Mouse (Mus musculus) E14TG2a.4 (cell line): Measurements from ENCODE around the gene Smg5.

Experiments used
- H3K27me3 ChIP-seq: 2 replicates; pipeline ENCODE4 v1.6.1; 2014; ENCODE audit warnings: low read length, control low read depth; ENCODE audit not compliant: insufficient read depth
- H3K36me3 ChIP-seq: 2 replicates; pipeline ENCODE4 v1.6.1; 2014; ENCODE audit warnings: low read length, control low read depth; ENCODE audit not compliant: insufficient read depth
- H3K4me1 ChIP-seq: replicated peaks from 2 replicates; pipeline ENCODE4 v1.6.1; 2014; ENCODE audit warnings: low read depth, low read length, control low read depth
- H3K4me3 ChIP-seq: replicated peaks from 2 replicates; pipeline ENCODE4 v1.5.1; 2014; ENCODE audit warnings: mild to moderate bottlenecking, low read length
- H3K9me3 ChIP-seq: 2 replicates; pipeline ENCODE4 v1.6.1; 2014; ENCODE audit warnings: low read length, control low read depth
- CTCF ChIP-seq: conservative IDR thresholded peaks from 2 replicates; pipeline ENCODE4 v1.5.1; 2014; ENCODE audit warnings: low read length
- NANOG ChIP-seq: IDR thresholded peaks from 2 replicates; pipeline ENCODE4 v1.6.1; 2014; ENCODE audit warnings: borderline replicate concordance, low read length, mixed read lengths
- POU5F1 ChIP-seq: IDR thresholded peaks from 2 replicates; pipeline ENCODE4 v1.6.1; 2014; ENCODE audit warnings: low read length, borderline replicate concordance

Gene Smg5

DNA sequence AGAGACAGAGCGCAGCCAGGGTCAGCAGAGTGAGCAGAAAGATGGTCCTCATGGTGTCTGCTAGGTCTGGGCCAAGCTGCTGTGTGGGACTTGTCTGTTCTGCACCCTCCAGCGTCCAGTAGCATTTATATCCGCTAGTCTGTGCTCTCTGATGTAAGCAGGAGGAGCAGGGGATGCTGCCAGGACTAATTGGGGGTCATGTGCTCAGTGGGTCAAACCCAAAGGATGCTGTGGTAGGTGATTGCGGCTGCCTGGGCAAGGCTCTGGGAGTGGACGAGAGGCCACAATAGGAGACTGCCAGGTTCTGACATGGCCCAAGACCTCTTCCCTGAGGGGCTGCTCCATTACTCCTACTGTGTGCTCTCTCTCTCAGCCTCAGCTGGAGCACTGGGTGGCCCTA is 48.3 kb downstream of the Smg5 start, which contains the start of gene Bglap:
TSS of gene Bglap (minus strand) at position 101 of the 400 bp plus-strand sequence.
- Histone ChIP-seq H3K4me1 (peaks cover 6% of the 10 kb centered on the region), H3K27me3 (no peaks in the 10 kb centered on the region), H3K36me3 (no peaks in the 10 kb centered on the region), H3K4me3 (no peak within 1 kb of the TSS), H3K9me3 (no peaks in the 10 kb centered on the region)
- TF ChIP-seq POU5F1 (no peak), CTCF (no peak), NANOG (no peak)

DNA sequence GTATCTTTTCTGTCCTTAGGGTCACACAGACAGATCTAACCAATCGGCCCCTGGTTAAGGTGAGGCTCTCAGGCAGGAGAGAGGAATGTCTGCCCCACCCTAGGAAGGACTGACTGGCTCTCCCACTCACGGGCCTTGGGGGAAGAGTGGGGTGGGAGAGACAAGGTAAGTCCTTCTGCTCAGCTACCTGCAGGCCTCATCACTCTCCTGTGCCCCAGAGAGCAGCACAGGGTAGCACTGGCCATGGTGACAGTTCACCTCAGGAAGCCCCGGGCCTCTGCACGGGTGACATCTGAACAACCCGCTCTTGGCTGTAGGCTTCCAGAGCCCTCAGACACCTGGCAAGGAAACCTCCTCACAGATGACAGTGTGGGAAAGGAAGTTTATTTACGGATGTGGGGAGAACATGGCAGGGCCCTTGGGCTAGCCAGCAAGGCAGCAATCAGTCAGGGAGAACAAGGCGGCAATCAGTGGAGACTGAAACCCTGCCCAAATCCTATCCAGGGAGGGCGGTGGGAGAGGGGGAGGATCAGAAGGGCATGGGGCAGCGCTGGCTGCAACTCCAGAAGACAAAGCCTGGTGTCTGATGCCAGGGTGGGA is 57.8 kb downstream of the Smg5 start:
- H3K4me1 ChIP-seq: peaks cover 32% of the 10 kb centered on the region
- no peaks in the 10 kb centered on the region for H3K27me3 ChIP-seq
- H3K4me3 ChIP-seq: peak overlapping the region; percentile 49
- peaks cover 86% of the 10 kb centered on the region for H3K36me3 ChIP-seq
- TF ChIP-seq NANOG: no peak
- no peak for TF ChIP-seq POU5F1
- H3K9me3 ChIP-seq: peaks cover 35% of the 10 kb centered on the region

DNA sequence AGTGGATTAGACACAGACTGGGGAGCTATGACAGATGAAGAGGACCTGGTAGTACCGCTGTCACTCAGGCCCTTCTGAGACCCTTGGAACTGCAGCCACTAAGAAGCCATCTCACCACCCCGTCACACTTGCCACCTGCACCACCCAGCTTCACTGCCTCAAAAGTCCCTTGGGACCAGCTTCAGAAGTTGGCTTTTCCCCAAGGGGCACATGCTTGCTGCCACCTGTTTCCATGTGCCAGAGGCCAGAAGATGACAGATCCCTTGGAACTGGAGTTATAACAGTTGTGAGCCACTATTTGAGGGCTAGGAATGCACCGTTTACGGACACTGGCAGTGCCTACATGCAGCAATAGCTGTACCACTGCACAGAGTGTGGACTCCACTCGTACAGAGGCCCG is 59.2 kb downstream of the Smg5 start:
- Histone ChIP-seq H3K9me3 (peaks cover 26% of the 10 kb centered on the region), H3K4me3 (no peak overlapping the region), H3K27me3 (no peaks in the 10 kb centered on the region), H3K4me1 (peaks cover 32% of the 10 kb centered on the region), H3K36me3 (peaks cover 92% of the 10 kb centered on the region)
- TF ChIP-seq NANOG (no peak), POU5F1 (no peak), CTCF (no peak)

DNA sequence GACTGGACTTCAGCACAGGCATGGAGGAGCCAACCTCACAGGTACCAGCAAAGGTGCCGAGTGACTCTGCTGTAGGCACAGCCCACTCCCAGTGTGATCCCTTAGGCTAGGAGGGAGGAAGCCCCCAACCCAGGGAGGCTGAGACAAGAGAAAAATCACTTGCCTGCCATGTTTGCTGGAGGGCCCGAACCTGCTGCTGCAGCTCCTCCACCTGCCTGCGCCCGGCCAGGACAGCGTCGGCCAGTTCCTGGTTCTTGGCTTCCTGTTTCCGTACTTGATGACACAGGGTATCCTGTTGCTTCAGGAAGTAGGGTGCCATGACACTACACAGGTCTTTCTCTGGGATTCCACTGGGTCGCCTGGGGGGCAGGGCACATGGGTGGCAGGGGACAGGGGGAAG is 59.7 kb downstream of the Smg5 start:
- TF ChIP-seq NANOG (no peak), POU5F1 (no peak), CTCF (no peak)
- peaks cover 22% of the 10 kb centered on the region for H3K9me3 ChIP-seq
- H3K27me3 ChIP-seq: no peaks in the 10 kb centered on the region
- no peak overlapping the region for H3K4me3 ChIP-seq
- peaks cover 91% of the 10 kb centered on the region for H3K36me3 ChIP-seq
- peaks cover 32% of the 10 kb centered on the region for H3K4me1 ChIP-seq

DNA sequence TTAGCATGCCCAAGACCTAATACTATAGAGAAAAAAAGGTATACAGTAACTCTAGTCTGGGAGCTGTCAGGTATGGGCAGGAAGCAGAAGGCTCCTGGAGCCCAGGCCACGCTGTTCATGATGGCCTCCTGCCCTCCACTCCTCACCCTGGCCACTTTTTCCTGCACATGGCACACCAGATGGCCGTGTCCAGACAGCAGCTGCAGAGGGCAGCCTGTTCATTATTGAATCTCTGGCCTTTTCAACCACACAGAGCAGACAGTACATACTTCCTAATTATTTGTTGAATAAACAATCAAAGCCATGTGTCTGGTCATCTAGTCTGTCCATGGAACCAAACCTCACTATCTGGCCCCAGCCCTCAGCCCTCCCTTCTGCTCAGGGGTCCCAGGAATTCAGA is 62.6 kb downstream of the Smg5 start:
- Histone ChIP-seq H3K4me3 (no peak overlapping the region), H3K27me3 (no peaks in the 10 kb centered on the region), H3K9me3 (no peaks in the 10 kb centered on the region), H3K36me3 (peaks cover 92% of the 10 kb centered on the region), H3K4me1 (peaks cover 33% of the 10 kb centered on the region)
- TF ChIP-seq NANOG (no peak), CTCF (no peak), POU5F1 (no peak)

DNA sequence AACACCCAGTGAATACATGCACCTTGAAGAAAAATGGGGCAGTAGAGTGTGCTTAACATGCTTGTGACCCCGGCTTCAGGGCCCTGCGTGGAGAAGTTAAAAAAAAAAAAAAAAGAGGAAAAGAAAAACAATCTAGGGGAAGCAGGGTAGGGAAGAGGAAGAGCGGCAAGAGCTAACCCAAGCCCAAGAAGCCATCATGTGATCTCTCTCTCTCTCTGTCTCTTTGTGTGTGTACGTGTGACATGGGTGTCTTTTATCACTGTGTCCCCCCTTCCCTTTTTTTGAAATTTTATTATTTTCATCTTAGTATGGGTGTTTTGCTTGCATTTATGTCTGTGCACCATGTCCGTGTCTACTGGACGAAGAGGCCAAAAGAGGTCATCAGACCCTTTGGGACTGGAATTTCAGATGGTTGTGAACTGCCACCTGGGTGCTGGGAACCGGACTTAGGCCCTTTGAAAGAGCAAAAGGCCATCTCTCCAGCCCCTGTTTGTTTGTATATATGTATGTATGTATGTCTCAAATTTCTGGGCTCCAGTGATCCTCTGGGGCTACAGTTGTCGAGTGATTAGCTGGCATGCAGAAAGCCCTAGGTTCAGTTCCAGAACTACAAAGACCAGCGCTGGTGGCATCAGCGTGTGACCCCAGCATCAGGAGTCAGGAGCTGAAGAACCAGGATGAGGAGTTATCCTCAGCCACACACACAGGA is 67.6 kb downstream of the Smg5 start:
- Histone ChIP-seq H3K4me3 (no peak overlapping the region), H3K36me3 (peaks cover 79% of the 10 kb centered on the region), H3K27me3 (no peaks in the 10 kb centered on the region), H3K9me3 (no peaks in the 10 kb centered on the region), H3K4me1 (peaks cover 35% of the 10 kb centered on the region)
- TF ChIP-seq POU5F1 (no peak), CTCF (no peak), NANOG (no peak)

DNA sequence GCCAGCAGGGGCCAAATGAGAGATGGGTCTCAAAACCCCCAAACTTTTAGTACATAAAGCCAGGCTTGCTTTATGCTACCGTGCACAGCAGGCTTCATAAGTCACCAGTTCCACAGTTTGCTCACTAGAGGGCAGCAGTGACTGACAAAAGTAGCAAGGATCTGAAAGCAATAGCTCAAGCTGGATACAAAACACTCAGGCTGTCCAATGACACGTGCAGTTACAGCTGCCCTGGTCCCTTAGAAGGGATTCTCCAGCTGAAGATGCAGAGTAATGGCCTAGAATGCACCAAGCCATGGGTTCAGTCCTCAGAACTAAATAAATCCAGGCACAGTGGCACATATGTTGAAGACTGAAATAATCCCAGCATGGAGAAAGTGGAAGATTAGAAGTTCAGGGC is 71.0 kb downstream of the Smg5 start:
- Histone ChIP-seq H3K36me3 (peaks cover 65% of the 10 kb centered on the region), H3K9me3 (no peaks in the 10 kb centered on the region), H3K4me1 (peaks cover 59% of the 10 kb centered on the region), H3K4me3 (0 out of 2 replicates have a peak overlapping the region, but pooled peaks have one; percentile 13), H3K27me3 (no peaks in the 10 kb centered on the region)
- TF ChIP-seq NANOG: no peak
- TF ChIP-seq CTCF: peak; percentile 73
- no peak for TF ChIP-seq POU5F1

DNA sequence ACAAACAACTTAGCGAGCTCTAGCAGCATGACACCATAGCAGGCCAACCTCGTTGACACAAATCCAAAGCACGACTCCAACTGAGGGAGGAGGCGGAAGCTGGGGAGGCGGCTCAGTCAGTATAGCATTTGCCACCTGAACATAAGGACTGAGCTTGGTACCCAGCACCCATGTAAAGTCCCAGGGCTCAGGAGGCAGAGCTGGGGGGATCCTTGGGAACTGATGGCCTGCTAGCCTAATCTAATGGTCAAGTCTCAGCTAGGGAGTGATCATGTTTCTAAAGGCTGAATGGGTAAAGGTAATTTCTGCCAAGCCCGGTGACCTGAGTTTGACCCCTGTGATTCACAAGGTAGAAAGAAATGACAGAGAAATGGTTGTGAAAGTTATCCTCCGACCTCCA is 71.5 kb downstream of the Smg5 start:
- H3K27me3 ChIP-seq: no peaks in the 10 kb centered on the region
- H3K9me3 ChIP-seq: no peaks in the 10 kb centered on the region
- 0 out of 2 replicates have a peak overlapping the region, but pooled peaks have one; percentile 13 for H3K4me3 ChIP-seq
- no peak for TF ChIP-seq CTCF
- no peak for TF ChIP-seq NANOG
- no peak for TF ChIP-seq POU5F1
- peaks cover 57% of the 10 kb centered on the region for H3K4me1 ChIP-seq
- H3K36me3 ChIP-seq: peaks cover 65% of the 10 kb centered on the region

DNA sequence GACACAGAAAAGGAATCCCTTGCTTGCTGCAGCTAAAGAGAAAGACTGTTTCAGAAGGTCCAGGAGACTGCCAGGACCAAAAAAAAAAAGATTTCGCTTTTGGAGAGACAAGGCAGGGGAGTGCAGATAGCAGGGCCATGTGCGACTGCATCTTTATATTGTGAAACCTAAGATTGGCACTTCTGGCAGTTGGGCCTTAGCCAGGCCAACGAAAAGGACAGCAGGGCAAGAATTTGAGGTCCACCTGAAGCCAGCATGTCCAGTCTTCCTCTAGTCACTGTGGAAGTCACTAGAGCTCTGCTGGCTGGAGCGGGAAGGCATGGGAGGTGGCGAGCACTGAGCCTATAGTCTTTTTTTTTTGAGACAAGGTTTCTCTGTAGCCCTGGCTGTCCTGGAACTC is 72.9 kb downstream of the Smg5 start:
- Histone ChIP-seq H3K4me1 (peaks cover 57% of the 10 kb centered on the region), H3K9me3 (no peaks in the 10 kb centered on the region), H3K4me3 (peak overlapping the region; percentile 86), H3K36me3 (peaks cover 65% of the 10 kb centered on the region), H3K27me3 (no peaks in the 10 kb centered on the region)
- no peak for TF ChIP-seq NANOG
- TF ChIP-seq CTCF: no peak
- TF ChIP-seq POU5F1: no peak
